Mouse (Mus musculus) midbrain, embryonic 11.5 days (tissue): ENCODE measurements around the gene Sgms2. TPM values are rescaled to one million over a fixed set of nuclear protein-coding genes. Genes with fewer than 3 reads are reported as not detected.

Experiments
- ATAC-seq: fragments of 200-750 bp; cut with Nextera tagmentation; 2 replicates; pipeline ENCODE4 v1.8.0; 2017; ENCODE audit warnings: moderate TSS enrichment, moderate library complexity; ENCODE audit not compliant: low FRiP score
- DNase-seq: peaks from one replicate; pipeline ENCODE4 v3.0.0; 2015; ENCODE audit warnings: low spot score; ENCODE audit errors: missing footprints
- H3K27ac ChIP-seq: fragments of 300-500 bp; sonication (generic); 2 replicates; pipeline ENCODE4 v1.5.1; 2014; ENCODE audit warnings: low read depth, low read length
- H3K27me3 ChIP-seq: fragments of 300-500 bp; sonication (generic); 2 replicates; pipeline ENCODE4 v1.6.1; 2014; ENCODE audit warnings: mild to moderate bottlenecking, low read length, moderate library complexity, mixed read lengths; ENCODE audit not compliant: control insufficient read depth, insufficient read depth
- H3K36me3 ChIP-seq: fragments of 300-500 bp; sonication (generic); 2 replicates; pipeline ENCODE4 v1.6.1; 2014; ENCODE audit warnings: mild to moderate bottlenecking, low read length, moderate library complexity, mixed read lengths; ENCODE audit not compliant: control insufficient read depth, insufficient read depth
- H3K4me1 ChIP-seq: fragments of 300-500 bp; sonication (generic); 2 replicates; pipeline ENCODE4 v1.6.1; 2014; ENCODE audit warnings: low read length; ENCODE audit not compliant: control insufficient read depth, insufficient read depth
- H3K4me2 ChIP-seq: fragments of 300-500 bp; sonication (generic); 2 replicates; pipeline ENCODE4 v1.6.1; 2014; ENCODE audit warnings: mild to moderate bottlenecking, moderate library complexity
- H3K4me3 ChIP-seq: fragments of 300-500 bp; sonication (generic); 2 replicates; pipeline ENCODE4 v1.5.1; 2014; ENCODE audit warnings: low read depth, low read length
- H3K9ac ChIP-seq: fragments of 300-500 bp; sonication (generic); 2 replicates; pipeline ENCODE4 v1.6.1; 2014; ENCODE audit warnings: low read length
- H3K9me3 ChIP-seq: fragments of 300-500 bp; sonication (generic); 2 replicates; pipeline ENCODE4 v1.6.1; 2016; ENCODE audit warnings: low read length; ENCODE audit not compliant: control insufficient read depth
- WGBS: fragments of 180-500 bp; shearing (Covaris S2); extraction: QIAGEN DNeasy Blood & Tissue Kit; methylation state at CpG from one replicate; pipeline ENCODE4 v1.1.7; 2014; 5-methylcytosine and 5-hydroxymethylcytosine counted together
- polyA plus RNA-seq: library from polyadenylated mRNA; unstranded; fragments of >200 nt; fragmentation: Nextera tagmentation; extraction: Ambion mirVana; gene quantifications from 2 replicates; pipeline ENCODE4 v1.2.1, GENCODE M21; 2014

Gene Sgms2
- polyA plus RNA-seq, 1 experiment from 2014 or later, result 0.70 TPM

DNA sequence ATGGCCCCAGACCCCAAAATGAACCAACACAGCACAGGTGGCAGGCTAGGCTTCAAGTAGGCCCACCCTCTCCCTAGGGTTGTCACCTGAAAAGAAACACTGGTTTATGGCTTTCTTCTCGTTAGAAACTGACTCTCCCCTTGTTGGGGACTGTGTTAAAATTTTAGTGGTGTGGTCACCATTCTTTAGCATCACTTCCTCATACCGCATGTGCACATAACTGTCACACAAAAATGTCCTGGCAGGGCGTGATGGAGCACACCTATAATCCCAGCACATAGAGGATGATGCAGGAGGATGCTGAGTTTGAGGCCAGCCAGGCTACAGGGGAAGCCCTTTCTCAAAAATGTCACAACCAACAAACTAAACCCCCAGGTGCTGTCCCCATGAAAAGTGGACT is 133.6 kb downstream of the Sgms2 start:
- no peak overlapping the region for H3K4me2 ChIP-seq
- no peak overlapping the region for H3K9ac ChIP-seq
- DNase-seq, result no peak
- no peaks in the 10 kb centered on the region for H3K27me3 ChIP-seq
- no peak for ATAC-seq
- WGBS, result 87% methylated on average over 3 of the region's 3 CpGs
- no peaks in the 10 kb centered on the region for H3K36me3 ChIP-seq
- H3K27ac ChIP-seq, result no peak overlapping the region
- H3K4me1 ChIP-seq, result no peaks in the 10 kb centered on the region
- no peak overlapping the region for H3K4me3 ChIP-seq
- H3K9me3 ChIP-seq, result no peaks in the 10 kb centered on the region

DNA sequence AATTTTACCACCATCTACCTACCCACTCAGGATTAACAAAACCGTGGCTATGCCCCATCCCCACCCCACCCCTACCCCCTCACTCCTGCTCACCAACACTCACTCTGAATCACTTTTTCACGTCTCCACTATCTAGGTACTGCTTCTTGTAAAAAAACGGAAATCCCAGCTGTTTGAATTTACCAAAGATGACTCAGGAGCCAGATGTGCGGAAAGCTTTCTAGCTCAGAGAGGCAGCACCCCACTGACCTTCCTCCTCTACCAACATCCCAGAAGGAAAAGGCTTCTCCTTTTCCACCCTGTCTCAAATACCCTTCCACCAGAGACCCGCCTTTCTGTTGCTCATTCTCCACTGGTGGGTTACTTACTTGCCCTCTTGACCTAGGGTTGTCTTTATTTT is 135.2 kb downstream of the Sgms2 start:
- H3K4me2 ChIP-seq, result no peak overlapping the region
- no peaks in the 10 kb centered on the region for H3K4me1 ChIP-seq
- H3K9me3 ChIP-seq, result no peaks in the 10 kb centered on the region
- no peaks in the 10 kb centered on the region for H3K36me3 ChIP-seq
- H3K27me3 ChIP-seq, result no peaks in the 10 kb centered on the region
- no peak for DNase-seq
- no peak overlapping the region for H3K27ac ChIP-seq
- no peak overlapping the region for H3K4me3 ChIP-seq
- 70% methylated on average over 5 of the region's 5 CpGs for WGBS
- no peak overlapping the region for H3K9ac ChIP-seq
- ATAC-seq, result no peak

DNA sequence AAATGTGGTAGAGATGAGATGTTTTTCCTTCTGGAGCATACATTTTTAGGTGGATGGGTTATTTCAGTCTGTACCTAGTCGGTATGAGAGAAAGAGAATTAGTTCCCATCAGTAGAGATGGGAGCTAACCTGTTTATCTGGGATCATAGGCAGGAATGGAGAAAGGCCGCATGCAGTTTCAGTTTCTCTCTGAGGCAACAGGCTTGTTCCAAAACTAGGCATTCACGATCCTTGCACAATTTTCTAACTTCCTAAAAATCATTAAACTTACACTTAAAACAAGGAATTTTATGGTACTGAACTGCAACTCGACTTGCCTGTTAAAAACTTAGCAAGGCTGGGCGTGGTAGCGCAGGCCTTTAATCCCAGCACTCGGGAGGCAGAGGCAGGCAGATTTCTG is 140.7 kb downstream of the Sgms2 start:
- WGBS, result 91% methylated on average over 7 of the region's 7 CpGs
- Histone ChIP-seq H3K4me1 (no peaks in the 10 kb centered on the region), H3K36me3 (no peaks in the 10 kb centered on the region), H3K9me3 (no peaks in the 10 kb centered on the region), H3K9ac (no peak overlapping the region), H3K27ac (no peak overlapping the region), H3K27me3 (no peaks in the 10 kb centered on the region), H3K4me3 (no peak overlapping the region), H3K4me2 (no peak overlapping the region)
- DNase-seq (no peak), ATAC-seq (no peak)

DNA sequence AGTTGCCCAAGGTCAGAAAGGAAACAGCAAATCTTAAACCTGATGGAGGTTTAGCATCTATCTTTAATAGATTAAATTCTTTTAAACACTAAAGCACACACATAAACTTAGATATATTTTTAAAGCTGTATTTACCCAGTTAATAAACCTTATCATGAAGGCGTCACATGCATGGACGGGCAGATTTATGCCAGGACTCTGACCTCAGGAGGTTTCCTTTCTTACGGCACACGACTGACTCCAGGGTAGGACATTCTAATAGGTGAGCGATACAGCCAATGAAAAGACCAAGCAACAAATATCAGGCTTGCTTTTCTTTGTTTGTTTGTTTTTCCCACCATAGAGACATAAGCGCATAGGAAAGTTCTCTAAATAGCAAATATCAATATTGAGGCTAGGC is 142.2 kb downstream of the Sgms2 start:
- H3K27ac ChIP-seq, result no peak overlapping the region
- no peaks in the 10 kb centered on the region for H3K9me3 ChIP-seq
- WGBS, result 82% methylated on average over 6 of the region's 6 CpGs
- H3K4me3 ChIP-seq, result no peak overlapping the region
- no peaks in the 10 kb centered on the region for H3K4me1 ChIP-seq
- DNase-seq, result no peak
- no peak overlapping the region for H3K4me2 ChIP-seq
- no peaks in the 10 kb centered on the region for H3K27me3 ChIP-seq
- no peak for ATAC-seq
- H3K9ac ChIP-seq, result no peak overlapping the region
- H3K36me3 ChIP-seq, result no peaks in the 10 kb centered on the region

DNA sequence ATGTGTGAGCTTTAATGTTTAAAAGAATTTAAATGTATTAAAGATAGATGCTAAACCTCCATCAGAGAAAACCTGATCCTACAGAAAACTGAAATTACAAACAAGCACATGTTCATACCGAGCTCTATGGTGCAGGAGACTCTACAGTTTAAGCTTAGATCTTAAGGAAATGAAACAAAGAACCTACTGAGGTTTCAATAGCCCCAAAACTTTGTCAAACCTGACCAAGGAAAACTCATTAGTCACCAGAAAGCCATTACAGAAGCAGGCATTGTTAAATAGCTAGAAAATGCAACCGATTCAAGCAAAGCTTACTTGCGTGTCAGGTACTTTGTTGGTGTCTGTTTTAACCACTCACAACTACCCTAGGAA is 142.6 kb downstream of the Sgms2 start:
- no peak for DNase-seq
- Histone ChIP-seq H3K27ac (no peak overlapping the region), H3K4me3 (no peak overlapping the region), H3K4me1 (no peaks in the 10 kb centered on the region), H3K36me3 (no peaks in the 10 kb centered on the region), H3K9ac (no peak overlapping the region), H3K27me3 (no peaks in the 10 kb centered on the region), H3K4me2 (no peak overlapping the region), H3K9me3 (no peaks in the 10 kb centered on the region)
- ATAC-seq, result no peak
- 83% methylated on average over 3 of the region's 3 CpGs for WGBS

DNA sequence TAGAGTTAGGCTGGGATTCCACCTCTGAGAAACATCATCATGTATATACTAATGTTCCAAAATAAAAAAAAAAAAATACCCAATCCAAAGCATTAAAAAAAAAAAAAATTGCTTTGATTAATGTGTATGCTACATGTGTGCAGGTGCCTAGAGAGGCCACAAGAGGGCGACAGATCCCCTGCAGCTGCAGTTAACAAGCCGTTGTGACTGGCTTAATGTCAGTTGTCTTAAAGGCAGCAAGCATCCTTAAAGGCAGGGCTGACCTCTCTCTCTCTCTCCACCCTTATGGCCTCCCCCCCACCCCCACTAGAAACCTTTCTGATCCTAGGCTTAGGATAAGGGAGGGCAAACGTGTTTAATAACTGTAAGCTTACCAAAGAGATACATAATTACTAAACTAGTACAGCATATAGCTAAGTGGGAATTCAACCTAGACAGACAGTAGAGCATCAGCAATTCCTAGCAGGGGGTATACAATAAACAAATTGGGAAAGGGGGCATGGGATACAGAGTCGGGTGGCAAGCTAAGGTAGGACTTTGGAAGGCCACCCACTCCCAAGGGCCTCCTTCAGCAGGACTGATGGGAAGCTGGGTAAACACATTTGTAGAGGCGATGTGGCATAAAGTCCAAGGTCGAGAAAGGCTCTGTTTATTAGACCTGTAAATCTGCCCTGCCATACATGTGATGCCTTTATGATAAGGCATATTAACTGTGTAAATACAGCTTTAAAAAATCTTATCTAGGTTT is 143.2 kb downstream of the Sgms2 start:
- WGBS, result 64% methylated on average over 6 of the region's 6 CpGs
- Histone ChIP-seq H3K27ac (no peak overlapping the region), H3K4me2 (no peak overlapping the region), H3K9me3 (no peaks in the 10 kb centered on the region), H3K27me3 (no peaks in the 10 kb centered on the region), H3K36me3 (no peaks in the 10 kb centered on the region), H3K4me1 (no peaks in the 10 kb centered on the region), H3K9ac (no peak overlapping the region), H3K4me3 (no peak overlapping the region)
- DNase-seq (no peak), ATAC-seq (no peak)

DNA sequence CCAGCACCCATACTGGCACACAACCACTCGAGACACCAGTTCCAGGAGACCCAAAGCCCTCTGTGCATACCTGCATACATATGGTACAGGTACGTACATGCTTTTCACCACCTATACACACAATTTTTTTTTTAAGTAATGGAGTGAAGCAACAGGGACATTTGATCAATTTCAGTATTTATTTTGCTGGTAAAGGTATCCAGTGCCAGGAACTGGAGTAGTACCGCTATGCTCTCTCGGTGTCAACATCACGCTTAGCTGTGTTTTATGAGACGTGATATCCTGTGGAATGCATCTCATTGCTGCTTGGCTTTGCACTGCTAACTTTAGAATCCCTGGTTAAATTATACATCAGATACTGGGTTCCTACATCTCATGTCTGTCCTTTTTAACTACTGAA is 145.3 kb downstream of the Sgms2 start:
- H3K27ac ChIP-seq, result no peak overlapping the region
- H3K4me1 ChIP-seq, result no peaks in the 10 kb centered on the region
- no peak for DNase-seq
- H3K9ac ChIP-seq, result no peak overlapping the region
- H3K4me3 ChIP-seq, result no peak overlapping the region
- H3K4me2 ChIP-seq, result no peak overlapping the region
- H3K36me3 ChIP-seq, result no peaks in the 10 kb centered on the region
- 91% methylated on average over 6 of the region's 6 CpGs for WGBS
- H3K27me3 ChIP-seq, result no peaks in the 10 kb centered on the region
- H3K9me3 ChIP-seq, result no peaks in the 10 kb centered on the region
- no peak for ATAC-seq

DNA sequence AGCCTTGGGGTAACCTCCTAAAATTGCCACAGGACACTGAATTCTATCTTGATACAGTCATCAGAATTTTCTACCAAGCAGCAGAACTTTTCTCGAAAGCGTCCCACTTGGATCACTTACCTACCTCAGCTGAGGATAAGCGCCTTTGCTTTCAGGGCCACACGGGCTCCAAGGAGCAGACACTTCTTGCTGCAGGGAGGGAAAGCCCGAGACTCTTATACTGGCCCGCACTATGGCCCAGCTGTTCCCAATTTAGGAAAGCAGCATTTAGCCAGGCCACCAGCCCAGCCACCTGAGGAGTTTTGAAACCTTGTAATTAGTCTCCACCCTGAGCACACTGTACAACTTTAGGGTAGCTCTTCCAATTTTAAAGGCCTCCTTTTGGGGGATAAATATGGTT is 147.9 kb downstream of the Sgms2 start:
- DNase-seq (no peak), ATAC-seq (no peak)
- Histone ChIP-seq H3K4me2 (no peak overlapping the region), H3K27me3 (no peaks in the 10 kb centered on the region), H3K4me3 (no peak overlapping the region), H3K36me3 (no peaks in the 10 kb centered on the region), H3K9ac (no peak overlapping the region), H3K4me1 (no peaks in the 10 kb centered on the region), H3K9me3 (no peaks in the 10 kb centered on the region), H3K27ac (no peak overlapping the region)
- WGBS, result 85% methylated on average over 6 of the region's 6 CpGs

DNA sequence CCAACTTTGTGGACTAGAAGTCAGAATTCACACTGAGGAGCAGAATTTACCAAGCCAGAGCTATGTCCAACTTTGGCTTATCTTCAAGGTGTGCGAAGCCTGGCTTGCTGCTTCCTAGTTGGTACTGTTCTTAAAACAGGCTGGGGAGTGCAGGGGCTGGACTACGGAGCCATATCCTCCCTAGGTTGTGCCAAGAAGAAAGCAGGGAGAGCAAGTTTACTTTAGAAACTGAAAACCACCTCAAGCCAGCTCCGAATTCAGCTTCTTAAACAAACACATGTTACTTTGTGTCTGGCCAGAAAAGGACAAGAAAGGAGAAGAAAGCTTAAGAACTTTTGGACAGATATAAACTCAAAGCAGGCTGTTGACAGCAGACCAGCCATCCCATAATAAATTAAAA is 150.3 kb downstream of the Sgms2 start:
- WGBS, result 82% methylated on average over 3 of the region's 3 CpGs
- H3K27me3 ChIP-seq, result no peaks in the 10 kb centered on the region
- DNase-seq (no peak), ATAC-seq (no peak)
- no peaks in the 10 kb centered on the region for H3K36me3 ChIP-seq
- H3K4me3 ChIP-seq, result no peak overlapping the region
- H3K4me1 ChIP-seq, result no peaks in the 10 kb centered on the region
- no peaks in the 10 kb centered on the region for H3K9me3 ChIP-seq
- H3K27ac ChIP-seq, result no peak overlapping the region
- no peak overlapping the region for H3K4me2 ChIP-seq
- no peak overlapping the region for H3K9ac ChIP-seq
